Mouse (Mus musculus) forebrain, embryonic 14.5 days (tissue): ENCODE results near the gene Ms4a6d. TPM values are rescaled to one million over a fixed set of nuclear protein-coding genes. Genes with fewer than 3 reads are reported as not detected.
A peak's percentile ranks its signal among the peaks of the same experiment; 100 is the strongest.
"Not testable (repeated sequence)": the region's sequence is repeated elsewhere in the genome, so short reads cannot be mapped to it uniquely, and the experiment has no call there.

Source experiments
- ATAC-seq: fragments of 200-750 bp; cut with Nextera tagmentation; 2 replicates; pipeline ENCODE4 v1.8.0; 2017; ENCODE audit warnings: mild to moderate bottlenecking, moderate library complexity
- DNase-seq: peaks from one replicate; pipeline ENCODE4 v3.0.0-alpha.2; 2015; ENCODE audit warnings: low spot score
- H3K27ac ChIP-seq: fragments of 300-500 bp; sonication (generic); 2 replicates; pipeline ENCODE4 v1.5.1; 2014; ENCODE audit warnings: low read depth, mild to moderate bottlenecking, control low read depth, low read length, moderate library complexity
- H3K27me3 ChIP-seq: fragments of 300-500 bp; sonication (generic); replicated peaks from 2 replicates; pipeline ENCODE4 v1.6.1; 2014; ENCODE audit warnings: low read length, control low read depth, mixed read lengths; ENCODE audit not compliant: control insufficient read depth, insufficient read depth
- H3K36me3 ChIP-seq: fragments of 300-500 bp; sonication (generic); 2 replicates; pipeline ENCODE4 v1.6.1; 2014; ENCODE audit warnings: low read length, control low read depth; ENCODE audit not compliant: control insufficient read depth, insufficient read depth
- H3K4me1 ChIP-seq: fragments of 300-500 bp; sonication (generic); 2 replicates; pipeline ENCODE4 v1.6.1; 2014; ENCODE audit warnings: antibody characterized with exemption, low read length, control low read depth; ENCODE audit not compliant: control insufficient read depth, insufficient read depth
- H3K4me2 ChIP-seq: fragments of 300-500 bp; sonication (generic); 2 replicates; pipeline ENCODE4 v1.6.1; 2014; ENCODE audit warnings: mild to moderate bottlenecking, control low read depth, low read length
- H3K4me3 ChIP-seq: fragments of 300-500 bp; sonication (generic); 2 replicates; pipeline ENCODE4 v1.5.1; 2014; ENCODE audit warnings: low read depth, low read length, control low read depth
- H3K9ac ChIP-seq: fragments of 300-500 bp; sonication (generic); 2 replicates; pipeline ENCODE4 v1.6.1; 2014; ENCODE audit warnings: mild to moderate bottlenecking, low read length, control low read depth, moderate library complexity
- H3K9me3 ChIP-seq: fragments of 300-500 bp; sonication (generic); replicated peaks from 2 replicates; pipeline ENCODE4 v1.6.1; 2016; ENCODE audit warnings: low read length, control low read depth, mixed read lengths; ENCODE audit not compliant: control insufficient read depth
- WGBS: fragments of 180-500 bp; shearing (Covaris S2); extraction: QIAGEN DNeasy Blood & Tissue Kit; methylation state at CpG from one replicate; pipeline ENCODE4 v1.1.7; 2014; 5-methylcytosine and 5-hydroxymethylcytosine counted together
- polyA plus RNA-seq: library from polyadenylated mRNA; unstranded; fragments of >200 nt; fragmentation: Nextera tagmentation; extraction: Ambion mirVana; gene quantifications from 2 replicates; pipeline ENCODE4 v1.2.1, GENCODE M21; 2014

Gene Ms4a6d
- polyA plus RNA-seq, 1 experiment from 2014 or later = 2.7 TPM

- ATAC-seq = no peak
- Histone ChIP-seq H3K4me3 (no peak overlapping the region), H3K9me3 (no peaks in the 10 kb centered on the region), H3K4me2 (no peak overlapping the region), H3K9ac (no peak overlapping the region), H3K27ac (no peak overlapping the region), H3K36me3 (no peaks in the 10 kb centered on the region), H3K27me3 (no peaks in the 10 kb centered on the region), H3K4me1 (no peaks in the 10 kb centered on the region)
- no peak for DNase-seq
- 86% methylated on average over 2 of the region's 2 CpGs for WGBS
These were observed 2.6 kb downstream of the Ms4a6d start for GRCm38 (mm10) chr19:11602026-11602425.

GRCm38 (mm10) chr19:11601349-11601748, 3.3 kb downstream of the Ms4a6d start:
- 96% methylated on average over 3 of the region's 3 CpGs for WGBS
- H3K4me3 ChIP-seq = no peak overlapping the region
- ATAC-seq = no peak

GRCm38 (mm10) chr19:11589891-11590449, 14.7 kb downstream of the Ms4a6d start:
- H3K4me2 ChIP-seq = no peak overlapping the region
- H3K4me3 ChIP-seq = no peak overlapping the region
- ATAC-seq (no peak), DNase-seq (no peak)
- H3K9me3 ChIP-seq = no peaks in the 10 kb centered on the region
- no peak overlapping the region for H3K27ac ChIP-seq
- H3K27me3 ChIP-seq = no peaks in the 10 kb centered on the region
- H3K36me3 ChIP-seq = no peaks in the 10 kb centered on the region
- no peaks in the 10 kb centered on the region for H3K4me1 ChIP-seq
- H3K9ac ChIP-seq = no peak overlapping the region
- 68% methylated on average over 2 of the region's 2 CpGs for WGBS

More at GRCm38 (mm10) chr19:11601349-11601748, 3.3 kb downstream of the Ms4a6d start:
- no peaks in the 10 kb centered on the region for H3K36me3 ChIP-seq
- no peaks in the 10 kb centered on the region for H3K27me3 ChIP-seq
- no peak for DNase-seq
- H3K9me3 ChIP-seq = no peaks in the 10 kb centered on the region
- no peak overlapping the region for H3K4me2 ChIP-seq
- H3K4me1 ChIP-seq = no peaks in the 10 kb centered on the region
- no peak overlapping the region for H3K9ac ChIP-seq
- H3K27ac ChIP-seq = no peak overlapping the region

- Histone ChIP-seq H3K4me3 (no peak overlapping the region), H3K4me2 (no peak overlapping the region), H3K9ac (no peak overlapping the region), H3K4me1 (no peaks in the 10 kb centered on the region), H3K36me3 (no peaks in the 10 kb centered on the region), H3K27ac (no peak overlapping the region), H3K27me3 (no peaks in the 10 kb centered on the region), H3K9me3 (no peaks in the 10 kb centered on the region)
- WGBS = 75% methylated on average over 4 of the region's 4 CpGs
- DNase-seq (no peak), ATAC-seq (no peak)
These were observed 15.4 kb downstream of the Ms4a6d start for GRCm38 (mm10) chr19:11589205-11589604.

- Histone ChIP-seq H3K4me1 (no peaks in the 10 kb centered on the region), H3K4me3 (no peak overlapping the region), H3K4me2 (no peak overlapping the region), H3K9ac (no peak overlapping the region), H3K27me3 (no peaks in the 10 kb centered on the region), H3K27ac (no peak overlapping the region), H3K9me3 (no peaks in the 10 kb centered on the region), H3K36me3 (no peaks in the 10 kb centered on the region)
- WGBS = 83% methylated on average over 8 of the region's 8 CpGs
- DNase-seq = peak; percentile 0
- ATAC-seq = no peak
These were observed 29.7 kb downstream of the Ms4a6d start for GRCm38 (mm10) chr19:11574965-11575364.

GRCm38 (mm10) chr19:11559560-11559959, 45.1 kb downstream of the Ms4a6d start:
- not testable (repeated sequence) for H3K27ac ChIP-seq, H3K4me2 ChIP-seq, H3K4me1 ChIP-seq, H3K9me3 ChIP-seq, DNase-seq, ATAC-seq, H3K4me3 ChIP-seq, H3K9ac ChIP-seq, H3K36me3 ChIP-seq, H3K27me3 ChIP-seq

GRCm38 (mm10) chr19:11554726-11555125, 49.9 kb downstream of the Ms4a6d start:
- Histone ChIP-seq H3K36me3 (no peaks in the 10 kb centered on the region), H3K9ac (no peak overlapping the region), H3K27ac (no peak overlapping the region), H3K4me1 (no peaks in the 10 kb centered on the region), H3K4me2 (no peak overlapping the region), H3K4me3 (no peak overlapping the region), H3K27me3 (no peaks in the 10 kb centered on the region), H3K9me3 (no peaks in the 10 kb centered on the region)
- no peak for DNase-seq
- ATAC-seq = no peak
- 93% methylated on average over 5 of the region's 5 CpGs for WGBS

GRCm38 (mm10) chr19:11547911-11548310, 56.7 kb downstream of the Ms4a6d start:
- Histone ChIP-seq H3K4me1 (no peaks in the 10 kb centered on the region), H3K9ac (no peak overlapping the region), H3K27ac (no peak overlapping the region), H3K27me3 (no peaks in the 10 kb centered on the region), H3K36me3 (no peaks in the 10 kb centered on the region), H3K9me3 (no peaks in the 10 kb centered on the region), H3K4me3 (no peak overlapping the region), H3K4me2 (no peak overlapping the region)
- DNase-seq (no peak), ATAC-seq (no peak)

- not testable (repeated sequence) for H3K4me3 ChIP-seq, H3K36me3 ChIP-seq, H3K4me2 ChIP-seq, H3K9ac ChIP-seq, H3K9me3 ChIP-seq, H3K4me1 ChIP-seq, ATAC-seq, H3K27me3 ChIP-seq, DNase-seq, H3K27ac ChIP-seq
- WGBS = 79% methylated on average over 2 of the region's 2 CpGs
These were observed 60.3 kb downstream of the Ms4a6d start for GRCm38 (mm10) chr19:11544383-11544782.
